Mouse (Mus musculus) adrenal gland, adult 18-20 months (tissue): ENCODE measurements around the gene Vax2. TPM values are rescaled to one million over a fixed set of nuclear protein-coding genes. Genes with fewer than 3 reads are reported as not detected.

ENCODE experiments used
- DNase-seq, 2 experiments: peaks; one replicate each; pipeline ENCODE4 v3.0.0; 2021 to 2022; ENCODE audit warnings: low spot score in 2 of 2
- total RNA-seq, 2 experiments: library from RNA; stranded (reverse); gene quantifications; 1 replicate in 1 of 2; 2 replicates in 1 of 2; pipeline ENCODE4 v1.2.3; 2021

Vax2 gene
- total RNA-seq, 2 experiments from 2014 or later = not detected

GRCm38 (mm10) chr6:83762344-83762743, 51.3 kb downstream of the Vax2 start, which contains the start of gene Ankrd53:
Gene Ankrd53 (plus strand): TSS chr6:83762644.
- no peak for DNase-seq

GRCm38 (mm10) chr6:83762880-83763431, 51.9 kb downstream of the Vax2 start:
- peak; percentile 26 to 51 for DNase-seq

GRCm38 (mm10) chr6:83766982-83767381, 55.9 kb downstream of the Vax2 start:
- no peak for DNase-seq

- no peak for DNase-seq
Measured at GRCm38 (mm10) chr6:83768485-83768884, 57.4 kb downstream of the Vax2 start.

- DNase-seq = no peak
Measured at GRCm38 (mm10) chr6:83774126-83774525, 63.1 kb downstream of the Vax2 start.

GRCm38 (mm10) chr6:83774781-83775563, 63.9 kb downstream of the Vax2 start:
- no peak for DNase-seq

GRCm38 (mm10) chr6:83775638-83776293, 64.7 kb downstream of the Vax2 start, which contains the start of gene Tex261:
Gene Tex261 (minus strand): TSS chr6:83775813.
- DNase-seq = peak; percentile 91 to 92

- peak in 1 of 2 experiments; percentile 37 for DNase-seq
Measured at GRCm38 (mm10) chr6:83778306-83778705, 67.2 kb downstream of the Vax2 start.

- peak; percentile 43 to 47 for DNase-seq
Measured at GRCm38 (mm10) chr6:83779026-83779425, 68.0 kb downstream of the Vax2 start.

GRCm38 (mm10) chr6:83786426-83786825, 75.4 kb downstream of the Vax2 start:
- no peak for DNase-seq

Other genes starting within 250 kb of the Vax2 start
- 10 to 100 TPM; 36.7 to 38.4 TPM for gene Dguok, start 204.3 kb upstream of the Vax2 start, total RNA-seq
- gene Actg2, start 175.0 kb upstream of the Vax2 start, total RNA-seq = under 1 TPM; 0.38 to 0.53 TPM
- 10 to 100 TPM; 20.6 to 21.8 TPM for gene Stambp, start 138.5 kb upstream of the Vax2 start, total RNA-seq
- not detected for gene Clec4f, start 55.1 kb upstream of the Vax2 start, total RNA-seq
- under 1 TPM; 0.27 to 0.32 TPM for gene Cd207, start 33.4 kb upstream of the Vax2 start, total RNA-seq
- gene Atp6v1b1, start 31.7 kb downstream of the Vax2 start, total RNA-seq = not detected
- under 1 TPM in 1 of 2 experiments, not detected in 1; 0.16 TPM for gene Ankrd53, start 51.4 kb downstream of the Vax2 start, total RNA-seq
- gene Tex261, start 64.5 kb downstream of the Vax2 start, total RNA-seq = 100 to 1,000 TPM; 171 to 183 TPM
- 10 to 100 TPM; 41.0 to 51.8 TPM for gene Nagk, start 83.7 kb downstream of the Vax2 start, total RNA-seq
- 10 to 100 TPM; 33.8 to 38.2 TPM for gene Paip2b, start 120.5 kb downstream of the Vax2 start, total RNA-seq
- 10 to 100 TPM; 91.0 to 95.9 TPM for gene Zfp638, start 155.8 kb downstream of the Vax2 start, total RNA-seq